Mouse (Mus musculus) limb, embryonic 10.5 days (tissue): ENCODE results near the gene Celf5. TPM values are rescaled to one million over a fixed set of nuclear protein-coding genes. Genes with fewer than 3 reads are reported as not detected.

Source experiments
- DNase-seq: peaks from one replicate; pipeline ENCODE4 v3.0.0-alpha.2; 2017; ENCODE audit warnings: low spot score
- H3K27ac ChIP-seq: fragments of 300-500 bp; sonication (generic); 2 replicates; pipeline ENCODE4 v1.5.1; 2016; ENCODE audit warnings: mild to moderate bottlenecking
- H3K27me3 ChIP-seq: fragments of 300-500 bp; sonication (generic); 2 replicates; pipeline ENCODE4 v1.6.1; 2016; ENCODE audit warnings: low read depth, mild to moderate bottlenecking; ENCODE audit not compliant: poor library complexity, severe bottlenecking
- H3K36me3 ChIP-seq: fragments of 300-500 bp; sonication (generic); 2 replicates; pipeline ENCODE4 v1.6.1; 2016; ENCODE audit warnings: mild to moderate bottlenecking, moderate library complexity
- H3K4me1 ChIP-seq: fragments of 300-500 bp; sonication (generic); 2 replicates; pipeline ENCODE4 v1.6.1; 2016
- H3K4me3 ChIP-seq: fragments of 300-500 bp; sonication (generic); 2 replicates; pipeline ENCODE4 v1.5.1; 2016; ENCODE audit warnings: mild to moderate bottlenecking, moderate library complexity
- H3K9me3 ChIP-seq: fragments of 300-500 bp; sonication (generic); replicated peaks from 2 replicates; pipeline ENCODE4 v1.6.1; 2016; ENCODE audit warnings: mild to moderate bottlenecking
- WGBS: fragments of 180-500 bp; shearing (Covaris S2); methylation state at CpG from one replicate; pipeline ENCODE4 v1.1.7; 2016; 5-methylcytosine and 5-hydroxymethylcytosine counted together
- polyA plus RNA-seq: library from polyadenylated mRNA; unstranded; fragments of >200 nt; fragmentation: Nextera tagmentation; extraction: Ambion mirVana; gene quantifications from 2 replicates; pipeline ENCODE4 v1.2.1, GENCODE M21; 2016

The Celf5 gene
- polyA plus RNA-seq, 1 experiment from 2014 or later, result 0.48 TPM

GRCm38 (mm10) chr10:81431526-81432168 is 50.9 kb downstream of the Celf5 start:
- 15% methylated on average over 15 of the region's 15 CpGs for WGBS
- Histone ChIP-seq H3K4me3 (peak overlapping the region; percentile 85), H3K4me1 (peaks cover 52% of the 10 kb centered on the region), H3K27me3 (peaks cover 78% of the 10 kb centered on the region), H3K36me3 (no peaks in the 10 kb centered on the region), H3K9me3 (no peaks in the 10 kb centered on the region), H3K27ac (peak overlapping the region; percentile 93; the same call in 1 of the 2 replicates)
- no peak for DNase-seq

GRCm38 (mm10) chr10:81430831-81431525 is 51.5 kb downstream of the Celf5 start:
- Histone ChIP-seq H3K9me3 (no peaks in the 10 kb centered on the region), H3K27ac (peak overlapping the region; percentile 93), H3K4me1 (peaks cover 58% of the 10 kb centered on the region), H3K4me3 (peak overlapping the region; percentile 85), H3K27me3 (peaks cover 84% of the 10 kb centered on the region), H3K36me3 (no peaks in the 10 kb centered on the region)
- 3% methylated on average over 64 of the region's 70 CpGs for WGBS
- DNase-seq, result peak; percentile 59

GRCm38 (mm10) chr10:81430141-81430830 is 52.2 kb downstream of the Celf5 start:
- peaks cover 65% of the 10 kb centered on the region for H3K4me1 ChIP-seq
- H3K9me3 ChIP-seq, result no peaks in the 10 kb centered on the region
- peaks cover 85% of the 10 kb centered on the region for H3K27me3 ChIP-seq
- peak overlapping the region; percentile 85 for H3K4me3 ChIP-seq
- no peaks in the 10 kb centered on the region for H3K36me3 ChIP-seq
- H3K27ac ChIP-seq, result peak overlapping the region; percentile 93
- under 1% methylated on average over 66 of the region's 89 CpGs for WGBS
- peak; percentile 85 for DNase-seq

- WGBS, result under 1% methylated on average over 19 of the region's 20 CpGs
- H3K27me3 ChIP-seq, result peaks cover 85% of the 10 kb centered on the region
- H3K4me1 ChIP-seq, result peaks cover 70% of the 10 kb centered on the region
Observed at GRCm38 (mm10) chr10:81429605-81430061, 52.9 kb downstream of the Celf5 start.

GRCm38 (mm10) chr10:81429092-81429491 is 53.4 kb downstream of the Celf5 start:
- H3K4me3 ChIP-seq, result peak overlapping the region; percentile 85
- H3K36me3 ChIP-seq, result no peaks in the 10 kb centered on the region
- H3K27ac ChIP-seq, result no peak overlapping the region
- peaks cover 87% of the 10 kb centered on the region for H3K27me3 ChIP-seq
- no peaks in the 10 kb centered on the region for H3K9me3 ChIP-seq
- no peak for DNase-seq
- WGBS, result 22% methylated on average over 2 of the region's 2 CpGs
- peaks cover 70% of the 10 kb centered on the region for H3K4me1 ChIP-seq

More at GRCm38 (mm10) chr10:81429605-81430061, 52.9 kb downstream of the Celf5 start:
- Histone ChIP-seq H3K9me3 (no peaks in the 10 kb centered on the region), H3K36me3 (no peaks in the 10 kb centered on the region), H3K4me3 (peak overlapping the region; percentile 85), H3K27ac (peak overlapping the region; percentile 93)
- peak; percentile 77 for DNase-seq

GRCm38 (mm10) chr10:81428507-81428870 is 54.0 kb downstream of the Celf5 start:
- Histone ChIP-seq H3K27me3 (peaks cover 87% of the 10 kb centered on the region), H3K27ac (no peak overlapping the region), H3K9me3 (no peaks in the 10 kb centered on the region), H3K36me3 (no peaks in the 10 kb centered on the region), H3K4me3 (no peak overlapping the region), H3K4me1 (peaks cover 65% of the 10 kb centered on the region)
- 91% methylated on average over 7 of the region's 7 CpGs for WGBS
- no peak for DNase-seq

- no peaks in the 10 kb centered on the region for H3K36me3 ChIP-seq
- WGBS, result 74% methylated on average over 8 of the region's 8 CpGs
- peak; percentile 32 for DNase-seq
- H3K4me3 ChIP-seq, result no peak overlapping the region
- H3K27me3 ChIP-seq, result peaks cover 84% of the 10 kb centered on the region
- peaks cover 60% of the 10 kb centered on the region for H3K4me1 ChIP-seq
- no peak overlapping the region for H3K27ac ChIP-seq
- no peaks in the 10 kb centered on the region for H3K9me3 ChIP-seq
Observed at GRCm38 (mm10) chr10:81427804-81428506, 54.6 kb downstream of the Celf5 start.

- 27% methylated on average over 3 of the region's 3 CpGs for WGBS
- Histone ChIP-seq H3K4me1 (peaks cover 59% of the 10 kb centered on the region), H3K36me3 (no peaks in the 10 kb centered on the region), H3K4me3 (peak overlapping the region; percentile 49), H3K9me3 (no peaks in the 10 kb centered on the region), H3K27ac (peak overlapping the region; percentile 66; the same call in 1 of the 2 replicates), H3K27me3 (peaks cover 84% of the 10 kb centered on the region)
- DNase-seq, result peak; percentile 33
Observed at GRCm38 (mm10) chr10:81427327-81427726, 55.2 kb downstream of the Celf5 start.

- DNase-seq, result peak; percentile 55
- peaks cover 59% of the 10 kb centered on the region for H3K4me1 ChIP-seq
- WGBS, result 3% methylated on average over 38 of the region's 38 CpGs
- H3K36me3 ChIP-seq, result no peaks in the 10 kb centered on the region
- H3K27me3 ChIP-seq, result peaks cover 84% of the 10 kb centered on the region
- H3K9me3 ChIP-seq, result no peaks in the 10 kb centered on the region
- H3K4me3 ChIP-seq, result peak overlapping the region; percentile 49
- peak overlapping the region; percentile 66 for H3K27ac ChIP-seq
Observed at GRCm38 (mm10) chr10:81426897-81427296, 55.6 kb downstream of the Celf5 start.

- WGBS, result 1% methylated on average over 22 of the region's 33 CpGs
- H3K9me3 ChIP-seq, result no peaks in the 10 kb centered on the region
- peaks cover 52% of the 10 kb centered on the region for H3K4me1 ChIP-seq
- H3K4me3 ChIP-seq, result peak overlapping the region; percentile 49
- peaks cover 83% of the 10 kb centered on the region for H3K27me3 ChIP-seq
- H3K27ac ChIP-seq, result peak overlapping the region; percentile 66
- H3K36me3 ChIP-seq, result no peaks in the 10 kb centered on the region
- DNase-seq, result peak; percentile 38
Observed at GRCm38 (mm10) chr10:81426081-81426671, 56.3 kb downstream of the Celf5 start.

- Histone ChIP-seq H3K4me3 (peak overlapping the region; percentile 19; the same call in 1 of the 2 replicates), H3K36me3 (peaks cover 3% of the 10 kb centered on the region; the same call in 1 of the 2 replicates), H3K4me1 (peaks cover 46% of the 10 kb centered on the region), H3K27me3 (peaks cover 87% of the 10 kb centered on the region), H3K27ac (peak overlapping the region; percentile 33; the same call in 1 of the 2 replicates), H3K9me3 (no peaks in the 10 kb centered on the region)
- peak; percentile 38 for DNase-seq
- 26% methylated on average over 10 of the region's 10 CpGs for WGBS
Observed at GRCm38 (mm10) chr10:81425236-81425850, 57.2 kb downstream of the Celf5 start.
